Mouse (Mus musculus) limb, embryonic 14.5 days (tissue): Measurements from ENCODE around the gene Arhgap44. TPM values are rescaled to one million over a fixed set of nuclear protein-coding genes. Genes with fewer than 3 reads are reported as not detected.

Experiments
- ATAC-seq: fragments of 200-750 bp; cut with Nextera tagmentation; 2 replicates; pipeline ENCODE4 v1.8.0; 2017; ENCODE audit warnings: low read depth, moderate number of reproducible peaks, moderate TSS enrichment; ENCODE audit not compliant: low FRiP score
- DNase-seq: peaks from one replicate; pipeline ENCODE4 v3.0.0-alpha.2; 2015; ENCODE audit warnings: low spot score
- H3K27ac ChIP-seq: fragments of 300-500 bp; sonication (generic); replicated peaks from 2 replicates; pipeline ENCODE4 v1.5.1; 2014; ENCODE audit warnings: low read depth, mild to moderate bottlenecking, low read length, moderate library complexity, mixed read lengths
- H3K27me3 ChIP-seq: fragments of 300-500 bp; sonication (generic); 2 replicates; pipeline ENCODE4 v1.6.1; 2014; ENCODE audit warnings: low read length, mixed read lengths; ENCODE audit not compliant: control insufficient read depth, insufficient read depth
- H3K36me3 ChIP-seq: fragments of 300-500 bp; sonication (generic); 2 replicates; pipeline ENCODE4 v1.6.1; 2014; ENCODE audit warnings: mild to moderate bottlenecking, low read length, moderate library complexity, mixed read lengths; ENCODE audit not compliant: control insufficient read depth, insufficient read depth
- H3K4me1 ChIP-seq: fragments of 300-500 bp; sonication (generic); 2 replicates; pipeline ENCODE4 v1.6.1; 2014; ENCODE audit warnings: antibody characterized with exemption, low read length, mixed read lengths; ENCODE audit not compliant: control insufficient read depth, insufficient read depth
- H3K4me2 ChIP-seq: fragments of 300-500 bp; sonication (generic); replicated peaks from 2 replicates; pipeline ENCODE4 v1.6.1; 2014; ENCODE audit warnings: low read depth, mild to moderate bottlenecking, low read length, moderate library complexity; ENCODE audit not compliant: severe bottlenecking
- H3K4me3 ChIP-seq: fragments of 300-500 bp; sonication (generic); replicated peaks from 2 replicates; pipeline ENCODE4 v1.5.1; 2014; ENCODE audit warnings: low read length
- H3K9ac ChIP-seq: fragments of 300-500 bp; sonication (generic); 2 replicates; pipeline ENCODE4 v1.6.1; 2014; ENCODE audit warnings: mild to moderate bottlenecking, low read depth, low read length, moderate library complexity; ENCODE audit not compliant: severe bottlenecking
- H3K9me3 ChIP-seq: fragments of 300-500 bp; sonication (generic); 2 replicates; pipeline ENCODE4 v1.6.1; 2016; ENCODE audit warnings: low read length; ENCODE audit not compliant: control insufficient read depth
- POLR2A ChIP-seq: fragments of 200-500 bp; IDR thresholded peaks from 2 replicates; pipeline ENCODE4 v1.8.0; 2012; ENCODE audit warnings: inconsistent platforms, mild to moderate bottlenecking, moderate library complexity, borderline replicate concordance; ENCODE audit not compliant: insufficient read depth, insufficient read length; ENCODE audit errors: extremely low read depth
- WGBS: fragments of 180-500 bp; shearing (Covaris S2); extraction: QIAGEN DNeasy Blood & Tissue Kit; methylation state at CpG from one replicate; pipeline ENCODE4 v1.1.7; 2014; 5-methylcytosine and 5-hydroxymethylcytosine counted together
- polyA plus RNA-seq, 2 experiments: library from polyadenylated mRNA; depleted of rRNA in 1 of 2; stranded (reverse) in 1 of 2; unstranded in 1 of 2; fragments of >200 nt; fragmentation: Nextera tagmentation in 1 of 2; extraction: Ambion mirVana in 1 of 2; gene quantifications; 2 replicates each; pipeline versions ENCODE4 v1.2.1 to v1.2.3; 2012 to 2014

The Arhgap44 gene
- polyA plus RNA-seq (2012; rRNA removed) (5.0 and 6.7 TPM in 2 replicates), polyA plus RNA-seq (2014; fragmentation: Nextera tagmentation; extraction: Ambion mirVana) (6.2 and 7.0 TPM in 2 replicates)

DNA sequence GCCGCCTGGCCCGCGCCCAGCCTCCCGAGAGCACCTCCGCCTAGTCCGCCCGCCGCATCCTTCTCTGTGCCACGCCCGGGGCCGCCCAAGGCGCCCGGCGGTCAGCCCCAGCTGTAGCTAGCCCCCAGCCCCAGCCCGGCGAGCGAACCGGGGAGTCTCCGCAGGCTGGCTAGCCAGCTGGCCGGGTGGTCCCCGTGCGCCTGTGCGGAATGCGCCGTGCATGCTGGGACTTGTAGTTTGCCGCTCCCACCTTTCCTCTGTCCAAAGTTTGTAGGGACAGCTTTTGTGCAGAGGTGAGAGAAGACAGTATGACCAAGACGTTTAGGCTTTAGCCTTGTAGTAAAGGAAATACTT is at the start of gene Arhgap44:
Gene Arhgap44, minus strand, starts transcription at position 195 of the 354 bp plus-strand sequence.
- Histone ChIP-seq H3K4me1 (no peaks in the 10 kb centered on the region), H3K9ac (peak within 1 kb of the TSS; percentile 80), H3K4me2 (peak within 1 kb of the TSS; percentile 92), H3K36me3 (no peaks in the 10 kb centered on the region), H3K27ac (no peak within 1 kb of the TSS), H3K27me3 (no peaks in the 10 kb centered on the region), H3K9me3 (no peaks in the 10 kb centered on the region), H3K4me3 (peak within 1 kb of the TSS; percentile 79)
- peak; percentile 50 for DNase-seq
- 0 out of 2 replicates have a peak, but pooled peaks have one; percentile 31 for TF ChIP-seq POLR2A
- under 1% methylated on average over 13 of the region's 27 CpGs for WGBS
- peak; percentile 90 for ATAC-seq

- Histone ChIP-seq H3K9ac (no peak overlapping the region), H3K27me3 (no peaks in the 10 kb centered on the region), H3K9me3 (no peaks in the 10 kb centered on the region), H3K4me3 (no peak overlapping the region), H3K4me1 (no peaks in the 10 kb centered on the region), H3K36me3 (no peaks in the 10 kb centered on the region), H3K27ac (no peak overlapping the region), H3K4me2 (no peak overlapping the region)
- ATAC-seq (no peak), DNase-seq (no peak)
- no peak for TF ChIP-seq POLR2A
- 80% methylated on average over 6 of the region's 6 CpGs for WGBS
Observed at GRCm38 (mm10) chr11:65211701-65212100, 48.9 kb upstream of the Arhgap44 start.

DNA sequence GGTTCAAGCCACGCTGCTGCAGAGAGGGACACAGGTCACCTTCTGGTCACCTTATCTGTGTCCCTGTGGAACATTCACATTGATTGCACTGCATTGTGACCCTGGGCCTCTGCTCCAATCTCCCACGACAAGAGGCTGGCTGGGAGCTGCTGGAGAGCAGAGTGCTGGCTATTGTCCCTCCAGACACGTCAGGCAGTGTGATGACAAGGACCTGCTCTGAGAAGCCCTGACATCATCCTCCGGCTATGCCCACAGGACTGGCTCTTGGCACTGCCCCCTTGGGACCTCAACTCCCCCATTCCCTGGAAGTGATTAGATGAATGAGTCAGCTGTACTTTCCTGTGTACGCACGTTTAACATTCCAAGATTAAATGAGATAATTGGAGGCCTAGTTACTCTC is 46.7 kb upstream of the Arhgap44 start:
- Histone ChIP-seq H3K4me2 (no peak overlapping the region), H3K9me3 (no peaks in the 10 kb centered on the region), H3K27ac (no peak overlapping the region), H3K4me1 (no peaks in the 10 kb centered on the region), H3K27me3 (no peaks in the 10 kb centered on the region), H3K9ac (no peak overlapping the region), H3K36me3 (no peaks in the 10 kb centered on the region), H3K4me3 (no peak overlapping the region)
- DNase-seq (no peak), ATAC-seq (no peak)
- 51% methylated on average over 6 of the region's 6 CpGs for WGBS
- TF ChIP-seq POLR2A, result no peak

GRCm38 (mm10) chr11:65205306-65205705 is 42.5 kb upstream of the Arhgap44 start:
- no peaks in the 10 kb centered on the region for H3K9me3 ChIP-seq
- ATAC-seq, result no peak
- no peaks in the 10 kb centered on the region for H3K36me3 ChIP-seq
- no peak for TF ChIP-seq POLR2A
- H3K4me1 ChIP-seq, result no peaks in the 10 kb centered on the region
- H3K27ac ChIP-seq, result no peak overlapping the region
- no peak for DNase-seq
- no peak overlapping the region for H3K4me2 ChIP-seq
- 87% methylated on average over 5 of the region's 5 CpGs for WGBS
- H3K9ac ChIP-seq, result no peak overlapping the region
- no peak overlapping the region for H3K4me3 ChIP-seq
- H3K27me3 ChIP-seq, result no peaks in the 10 kb centered on the region

- Histone ChIP-seq H3K36me3 (no peaks in the 10 kb centered on the region), H3K27me3 (no peaks in the 10 kb centered on the region), H3K9me3 (no peaks in the 10 kb centered on the region), H3K27ac (no peak overlapping the region), H3K4me2 (no peak overlapping the region), H3K4me1 (no peaks in the 10 kb centered on the region), H3K9ac (no peak overlapping the region), H3K4me3 (no peak overlapping the region)
- 79% methylated on average over 13 of the region's 13 CpGs for WGBS
- no peak for TF ChIP-seq POLR2A
- no peak for DNase-seq
- no peak for ATAC-seq
Observed at GRCm38 (mm10) chr11:65204651-65205050, 41.9 kb upstream of the Arhgap44 start.

- Histone ChIP-seq H3K4me1 (no peaks in the 10 kb centered on the region), H3K4me2 (no peak overlapping the region), H3K9ac (no peak overlapping the region), H3K27me3 (no peaks in the 10 kb centered on the region), H3K9me3 (no peaks in the 10 kb centered on the region), H3K4me3 (no peak overlapping the region), H3K36me3 (no peaks in the 10 kb centered on the region), H3K27ac (no peak overlapping the region)
- ATAC-seq (no peak), DNase-seq (no peak)
- no peak for TF ChIP-seq POLR2A
- WGBS, result 83% methylated on average over 1 of the region's 1 CpGs
Observed at GRCm38 (mm10) chr11:65203020-65203419, 40.3 kb upstream of the Arhgap44 start.
